Mouse (Mus musculus): Measurements from ENCODE around the gene Lmod2. TPM values are rescaled to one million over a fixed set of nuclear protein-coding genes. Genes with fewer than 3 reads are reported as not detected.

The Lmod2 gene
- polyA plus RNA-seq, 1 experiment from 2014 or later, result not detected

- Histone ChIP-seq H3K9ac (replicated peaks; ENCODE audit: low read depth, low read length) (no peak overlapping the region), H3K4me1 (ENCODE audit: control insufficient read depth, insufficient read depth, low read length) (peaks cover 6% of the 10 kb centered on the region; the same call in 1 of the 2 replicates), H3K9me3 (ENCODE audit: control insufficient read depth, low read depth, low read length) (no peaks in the 10 kb centered on the region), H3K36me3 (ENCODE audit: control insufficient read depth, insufficient read depth, low read length) (no peaks in the 10 kb centered on the region), H3K4me3 (ENCODE audit: low read depth, low read length) (no peak overlapping the region), H3K27ac (ENCODE audit: low read length) (no peak overlapping the region), H3K4me2 (replicated peaks; ENCODE audit: low read depth, low read length) (no peak overlapping the region), H3K27me3 (ENCODE audit: control insufficient read depth, insufficient read depth, low read length) (no peaks in the 10 kb centered on the region)
- no peak for ATAC-seq (ENCODE audit: insufficient number of reproducible peaks, insufficient read depth, low FRiP score, low read depth)
- 66% methylated on average over 7 of the region's 7 CpGs for WGBS
Observed at GRCm38 (mm10) chr6:24651538-24651937, 54.0 kb downstream of the Lmod2 start.

Other genes with a start within 250 kb of the Lmod2 start
- 0.08 TPM in 1 of 2 replicates, not detected in the other for gene Iqub, start 82.7 kb upstream of the Lmod2 start, polyA plus RNA-seq (2014; fragmentation: Nextera tagmentation; extraction: Ambion mirVana)
- 348 and 357 TPM in 2 replicates for gene Ndufa5, start 69.7 kb upstream of the Lmod2 start, polyA plus RNA-seq (2014; fragmentation: Nextera tagmentation; extraction: Ambion mirVana)
- gene Asb15, start 69.6 kb upstream of the Lmod2 start, polyA plus RNA-seq (2014; fragmentation: Nextera tagmentation; extraction: Ambion mirVana), result not detected in 2 replicates
- gene Wasl, start 67.2 kb downstream of the Lmod2 start, polyA plus RNA-seq (2014; fragmentation: Nextera tagmentation; extraction: Ambion mirVana), result 59.8 and 60.2 TPM in 2 replicates
- not detected in 2 replicates for gene Hyal6, start 135.5 kb downstream of the Lmod2 start, polyA plus RNA-seq (2014; fragmentation: Nextera tagmentation; extraction: Ambion mirVana)
- not detected in 2 replicates for gene Hyal4, start 150.6 kb downstream of the Lmod2 start, polyA plus RNA-seq (2014; fragmentation: Nextera tagmentation; extraction: Ambion mirVana)
- gene Spam1, start 193.4 kb downstream of the Lmod2 start, polyA plus RNA-seq (2014; fragmentation: Nextera tagmentation; extraction: Ambion mirVana), result not detected in 2 replicates